Mouse (Mus musculus) intestine, embryonic 14.5 days (tissue): ENCODE measurements around the gene Olfr344. TPM values are rescaled to one million over a fixed set of nuclear protein-coding genes. Genes with fewer than 3 reads are reported as not detected.

Source experiments
- ATAC-seq: fragments of 200-750 bp; cut with Nextera tagmentation; replicated peaks from 2 replicates; pipeline ENCODE4 v1.8.0; 2017; ENCODE audit warnings: low read depth, moderate number of reproducible peaks, moderate TSS enrichment, moderate library complexity; ENCODE audit not compliant: low FRiP score, low TSS enrichment
- DNase-seq: peaks from one replicate; pipeline ENCODE4 v3.0.0-alpha.2; 2018; ENCODE audit warnings: low spot score
- H3K27ac ChIP-seq: fragments of 300-500 bp; sonication (generic); 2 replicates; pipeline ENCODE4 v1.5.1; 2014; ENCODE audit warnings: low read depth, mild to moderate bottlenecking, control low read depth
- H3K27me3 ChIP-seq: fragments of 300-500 bp; sonication (generic); replicated peaks from 2 replicates; pipeline ENCODE4 v1.6.1; 2014; ENCODE audit warnings: low read length, control low read depth; ENCODE audit not compliant: control insufficient read depth, insufficient read depth
- H3K36me3 ChIP-seq: fragments of 300-500 bp; sonication (generic); 2 replicates; pipeline ENCODE4 v1.6.1; 2014; ENCODE audit warnings: low read length, control low read depth; ENCODE audit not compliant: control insufficient read depth, insufficient read depth
- H3K4me1 ChIP-seq: fragments of 300-500 bp; sonication (generic); replicated peaks from 2 replicates; pipeline ENCODE4 v1.6.1; 2014; ENCODE audit warnings: low read length, control low read depth, mixed read lengths; ENCODE audit not compliant: control insufficient read depth, insufficient read depth
- H3K4me2 ChIP-seq: fragments of 300-500 bp; sonication (generic); 2 replicates; pipeline ENCODE4 v1.6.1; 2014; ENCODE audit warnings: low read length
- H3K4me3 ChIP-seq: fragments of 300-500 bp; sonication (generic); 2 replicates; pipeline ENCODE4 v1.5.1; 2014; ENCODE audit warnings: low read depth, low read length, control low read depth, mixed read lengths
- H3K9ac ChIP-seq: fragments of 300-500 bp; sonication (generic); 2 replicates; pipeline ENCODE4 v1.6.1; 2014; ENCODE audit warnings: mild to moderate bottlenecking, low read length
- H3K9me3 ChIP-seq: fragments of 300-500 bp; sonication (generic); 2 replicates; pipeline ENCODE4 v1.6.1; 2016; ENCODE audit warnings: low read length, control low read depth; ENCODE audit not compliant: control insufficient read depth
- WGBS: fragments of 180-500 bp; shearing (Covaris S2); extraction: QIAGEN DNeasy Blood & Tissue Kit; methylation state at CpG from one replicate; pipeline ENCODE4 v1.1.7; 2014; 5-methylcytosine and 5-hydroxymethylcytosine counted together
- polyA plus RNA-seq: library from polyadenylated mRNA; unstranded; fragments of >200 nt; fragmentation: Nextera tagmentation; extraction: Ambion mirVana; gene quantifications from 2 replicates; pipeline ENCODE4 v1.2.1, GENCODE M21; 2014

Olfr344 gene
- not detected in 2 replicates for polyA plus RNA-seq

- Histone ChIP-seq H3K4me1 (no peaks in the 10 kb centered on the region), H3K27me3 (no peaks in the 10 kb centered on the region), H3K4me3 (no peak within 1 kb of the TSS), H3K36me3 (no peaks in the 10 kb centered on the region), H3K9me3 (no peaks in the 10 kb centered on the region), H3K4me2 (no peak within 1 kb of the TSS), H3K9ac (no peak within 1 kb of the TSS), H3K27ac (no peak within 1 kb of the TSS)
- no peak for ATAC-seq
- WGBS: 94% methylated on average over 1 of the region's 1 CpGs
- no peak for DNase-seq
Measured at GRCm38 (mm10) chr2:36566362-36566761, at the start of gene Olfr344. Gene Olfr344, plus strand, starts transcription at chr2:36566662.

- Histone ChIP-seq H3K27me3 (no peaks in the 10 kb centered on the region), H3K36me3 (no peaks in the 10 kb centered on the region), H3K4me3 (no peak within 1 kb of the TSS), H3K27ac (no peak within 1 kb of the TSS), H3K9ac (no peak within 1 kb of the TSS), H3K4me1 (no peaks in the 10 kb centered on the region), H3K4me2 (no peak within 1 kb of the TSS), H3K9me3 (no peaks in the 10 kb centered on the region)
- DNase-seq: no peak
- 74% methylated on average over 3 of the region's 3 CpGs for WGBS
- ATAC-seq: no peak
Measured at GRCm38 (mm10) chr2:36524698-36525097, 41.8 kb upstream of the Olfr344 start, which contains the start of gene Olfr342. Gene Olfr342, plus strand, starts transcription at chr2:36524998.

GRCm38 (mm10) chr2:36565156-36565555 is 1.3 kb upstream of the Olfr344 start:
- Histone ChIP-seq H3K9me3 (no peaks in the 10 kb centered on the region), H3K4me3 (no peak overlapping the region), H3K9ac (no peak overlapping the region), H3K27ac (no peak overlapping the region), H3K4me1 (no peaks in the 10 kb centered on the region), H3K36me3 (no peaks in the 10 kb centered on the region), H3K4me2 (no peak overlapping the region), H3K27me3 (no peaks in the 10 kb centered on the region)
- ATAC-seq: no peak
- DNase-seq: no peak

GRCm38 (mm10) chr2:36567022-36567421 is 560 bp downstream of the Olfr344 start:
- no peaks in the 10 kb centered on the region for H3K4me1 ChIP-seq
- ATAC-seq: no peak
- no peak overlapping the region for H3K4me2 ChIP-seq
- H3K9ac ChIP-seq: no peak overlapping the region
- H3K9me3 ChIP-seq: no peaks in the 10 kb centered on the region
- no peak overlapping the region for H3K4me3 ChIP-seq
- DNase-seq: no peak
- no peaks in the 10 kb centered on the region for H3K27me3 ChIP-seq
- H3K27ac ChIP-seq: no peak overlapping the region
- no peaks in the 10 kb centered on the region for H3K36me3 ChIP-seq

GRCm38 (mm10) chr2:36567845-36568244 is 1.4 kb downstream of the Olfr344 start:
- 94% methylated on average over 3 of the region's 3 CpGs for WGBS
- no peaks in the 10 kb centered on the region for H3K27me3 ChIP-seq
- H3K4me2 ChIP-seq: no peak overlapping the region
- no peak overlapping the region for H3K4me3 ChIP-seq
- no peak overlapping the region for H3K9ac ChIP-seq
- H3K4me1 ChIP-seq: no peaks in the 10 kb centered on the region
- H3K36me3 ChIP-seq: no peaks in the 10 kb centered on the region
- H3K27ac ChIP-seq: no peak overlapping the region
- no peak for ATAC-seq
- no peaks in the 10 kb centered on the region for H3K9me3 ChIP-seq
- no peak for DNase-seq

Other genes starting within 250 kb of the Olfr344 start
- gene Olfr338, start 193.1 kb upstream of the Olfr344 start, polyA plus RNA-seq: 0.05 TPM in 1 of 2 replicates, not detected in the other
- gene Olfr339, start 147.7 kb upstream of the Olfr344 start, polyA plus RNA-seq: not detected in 2 replicates
- not detected in 2 replicates for gene Olfr340, start 114.1 kb upstream of the Olfr344 start, polyA plus RNA-seq
- not detected in 2 replicates for gene Olfr341, start 84.2 kb upstream of the Olfr344 start, polyA plus RNA-seq
- gene Olfr342, start 41.7 kb upstream of the Olfr344 start, polyA plus RNA-seq: not detected in 2 replicates
- not detected in 2 replicates for gene Olfr345, start 73.4 kb downstream of the Olfr344 start, polyA plus RNA-seq
- gene Olfr346, start 119.1 kb downstream of the Olfr344 start, polyA plus RNA-seq: not detected in 2 replicates
- gene Olfr347, start 165.2 kb downstream of the Olfr344 start, polyA plus RNA-seq: not detected in 2 replicates
- gene Olfr348, start 217.6 kb downstream of the Olfr344 start, polyA plus RNA-seq: not detected in 2 replicates
- gene Olfr50, start 223.9 kb downstream of the Olfr344 start, polyA plus RNA-seq: not detected in 2 replicates